Mouse (Mus musculus) cortical plate, adult 2 months (tissue): ENCODE results near the gene Sgf29.

Experiments used
- CTCF ChIP-seq: fragments of 200-500 bp; IDR thresholded peaks from 2 replicates; pipeline ENCODE4 v1.5.1; 2011; ENCODE audit warnings: mild to moderate bottlenecking, control low read depth, low read length; ENCODE audit not compliant: insufficient read depth; ENCODE audit errors: extremely low read depth
- POLR2A ChIP-seq: fragments of 200-500 bp; IDR thresholded peaks from 2 replicates; pipeline ENCODE4 v1.6.1; 2011; ENCODE audit warnings: mild to moderate bottlenecking, low read length, control low read depth; ENCODE audit not compliant: insufficient read depth; ENCODE audit errors: extremely low read depth

GRCm38 (mm10) chr7:126621452-126622359, 27.4 kb upstream of the Sgf29 start:
- TF ChIP-seq CTCF (no peak), POLR2A (no peak)
